Mouse (Mus musculus): ENCODE data around the gene Trim72. TPM values are rescaled to one million over a fixed set of nuclear protein-coding genes. Genes with fewer than 3 reads are reported as not detected.

Gene Trim72
- total RNA-seq (2014; fragmentation: Nextera tagmentation) (not detected in 2 replicates), total RNA-seq (2017) (not detected in 2 replicates)

- no peak for ATAC-seq (replicated peaks; ENCODE audit: poor library complexity, severe bottlenecking)
These were observed at the start of gene Trim72 for GRCm38 (mm10) chr7:128003688-128004087. Gene Trim72 (plus strand): TSS chr7:128003949.

- ATAC-seq (replicated peaks; ENCODE audit: poor library complexity, severe bottlenecking) = no peak
These were observed 44.4 kb upstream of the Trim72 start for GRCm38 (mm10) chr7:127959364-127959763.

- no peak for ATAC-seq (replicated peaks; ENCODE audit: poor library complexity, severe bottlenecking)
These were observed 37.3 kb upstream of the Trim72 start for GRCm38 (mm10) chr7:127966371-127966918.

GRCm38 (mm10) chr7:127967004-127967921, 36.5 kb upstream of the Trim72 start, which contains the start of gene Fus:
Gene Fus (plus strand): TSS chr7:127967457.
- ATAC-seq (replicated peaks; ENCODE audit: poor library complexity, severe bottlenecking) = peak; percentile 83

GRCm38 (mm10) chr7:127967922-127968828, 35.6 kb upstream of the Trim72 start:
- ATAC-seq (replicated peaks; ENCODE audit: poor library complexity, severe bottlenecking) = peak; percentile 38

- peak; percentile 30 for ATAC-seq (replicated peaks; ENCODE audit: poor library complexity, severe bottlenecking)
These were observed 29.3 kb upstream of the Trim72 start for GRCm38 (mm10) chr7:127974413-127974930.

- no peak for ATAC-seq (replicated peaks; ENCODE audit: poor library complexity, severe bottlenecking)
These were observed 24.9 kb upstream of the Trim72 start for GRCm38 (mm10) chr7:127978856-127979255.

GRCm38 (mm10) chr7:127980606-127981005, 23.1 kb upstream of the Trim72 start:
- no peak for ATAC-seq (replicated peaks; ENCODE audit: poor library complexity, severe bottlenecking)

GRCm38 (mm10) chr7:127988904-127989303, 14.8 kb upstream of the Trim72 start:
- no peak for ATAC-seq (replicated peaks; ENCODE audit: poor library complexity, severe bottlenecking)

- peak; percentile 49 for ATAC-seq (replicated peaks; ENCODE audit: poor library complexity, severe bottlenecking)
These were observed 11.9 kb upstream of the Trim72 start for GRCm38 (mm10) chr7:127991643-127992487.

- ATAC-seq (replicated peaks; ENCODE audit: poor library complexity, severe bottlenecking) = peak; percentile 31
These were observed 11.0 kb upstream of the Trim72 start for GRCm38 (mm10) chr7:127992488-127993340.

- peak; percentile 69 for ATAC-seq (replicated peaks; ENCODE audit: poor library complexity, severe bottlenecking)
These were observed 10.3 kb upstream of the Trim72 start, which contains the start of gene Pycard for GRCm38 (mm10) chr7:127993341-127993977. Gene Pycard (minus strand): TSS chr7:127993867.

- no peak for ATAC-seq (replicated peaks; ENCODE audit: poor library complexity, severe bottlenecking)
These were observed 4.3 kb upstream of the Trim72 start for GRCm38 (mm10) chr7:127999436-127999835.

- no peak for ATAC-seq (replicated peaks; ENCODE audit: poor library complexity, severe bottlenecking)
These were observed 3.4 kb upstream of the Trim72 start for GRCm38 (mm10) chr7:128000068-128000950.

- no peak for ATAC-seq (replicated peaks; ENCODE audit: poor library complexity, severe bottlenecking)
These were observed 651 bp upstream of the Trim72 start for GRCm38 (mm10) chr7:128003098-128003497.

GRCm38 (mm10) chr7:128004150-128004486, 369 bp downstream of the Trim72 start:
- peak; percentile 44 for ATAC-seq (replicated peaks; ENCODE audit: poor library complexity, severe bottlenecking)

Measured in granulocyte monocyte progenitor cell, adult 5-6 weeks (primary cell).